Mouse (Mus musculus) heart, adult 2 months (tissue): ENCODE results near the gene Limch1.

Experiments
- CTCF ChIP-seq: fragments of 200-600 bp; IDR thresholded peaks from 2 replicates; pipeline ENCODE4 v1.8.1; 2022; ENCODE audit warnings: antibody characterized with exemption, mild to moderate bottlenecking, moderate library complexity
- POLR2A ChIP-seq: fragments of 200-500 bp; IDR thresholded peaks from 2 replicates; pipeline ENCODE4 v1.6.1; 2011; ENCODE audit warnings: mild to moderate bottlenecking, low read depth, low read length, control low read depth; ENCODE audit not compliant: insufficient read depth

GRCm38 (mm10) chr5:66849148-66849547, 103.5 kb downstream of the Limch1 start:
- TF ChIP-seq CTCF (no peak), POLR2A (no peak)
